Mouse (Mus musculus): ENCODE data around the gene Suclg2. TPM values are rescaled to one million over a fixed set of nuclear protein-coding genes. Genes with fewer than 3 reads are reported as not detected.

Suclg2 gene
- polyA plus RNA-seq, 1 experiment, result 1.0 TPM

GRCm38 (mm10) chr6:95719791-95720190 lies 1.2 kb upstream of the Suclg2 start:
- TF ChIP-seq GATA1 (IDR thresholded peaks at IDR 0.05; ENCODE audit: low read length) (no peak), TAL1 (IDR thresholded peaks at IDR 0.05; ENCODE audit: low read length) (no peak)
- Histone ChIP-seq H3K9me3 (ENCODE audit: control insufficient read depth, low read length) (no peaks in the 10 kb centered on the region), H3K36me3 (ENCODE audit: control insufficient read depth) (no peaks in the 10 kb centered on the region; the same call in 1 of the 2 replicates), H3K27me3 (ENCODE audit: control insufficient read depth) (no peaks in the 10 kb centered on the region), H3K4me1 (ENCODE audit: control insufficient read depth) (peaks cover 35% of the 10 kb centered on the region), H3K4me3 (replicated peaks) (no peak overlapping the region)

GRCm38 (mm10) chr6:95718969-95719333 lies 351 bp upstream of the Suclg2 start:
- TF ChIP-seq GATA1 (IDR thresholded peaks at IDR 0.05; ENCODE audit: low read length) (no peak), TAL1 (IDR thresholded peaks at IDR 0.05; ENCODE audit: low read length) (no peak)
- no peaks in the 10 kb centered on the region; the same call in 1 of the 2 replicates for H3K36me3 ChIP-seq (ENCODE audit: control insufficient read depth)

GRCm38 (mm10) chr6:95717071-95717470 lies 1.5 kb downstream of the Suclg2 start:
- TF ChIP-seq GATA1 (IDR thresholded peaks at IDR 0.05; ENCODE audit: low read length) (no peak), TAL1 (IDR thresholded peaks at IDR 0.05; ENCODE audit: low read length) (no peak)
- peaks cover 35% of the 10 kb centered on the region for H3K4me1 ChIP-seq (ENCODE audit: control insufficient read depth)
- H3K9me3 ChIP-seq (ENCODE audit: control insufficient read depth, low read length), result no peaks in the 10 kb centered on the region
- H3K4me3 ChIP-seq (replicated peaks), result no peak overlapping the region
- H3K27me3 ChIP-seq (ENCODE audit: control insufficient read depth), result no peaks in the 10 kb centered on the region
- H3K36me3 ChIP-seq (ENCODE audit: control insufficient read depth), result no peaks in the 10 kb centered on the region; the same call in 1 of the 2 replicates

More at GRCm38 (mm10) chr6:95718969-95719333, 351 bp upstream of the Suclg2 start:
- Histone ChIP-seq H3K27me3 (ENCODE audit: control insufficient read depth) (no peaks in the 10 kb centered on the region), H3K4me1 (ENCODE audit: control insufficient read depth) (peaks cover 35% of the 10 kb centered on the region), H3K4me3 (replicated peaks) (peak overlapping the region; percentile 90), H3K9me3 (ENCODE audit: control insufficient read depth, low read length) (no peaks in the 10 kb centered on the region)

GRCm38 (mm10) chr6:95716476-95716875 lies 2.1 kb downstream of the Suclg2 start:
- H3K4me3 ChIP-seq (replicated peaks), result no peak overlapping the region
- no peaks in the 10 kb centered on the region for H3K27me3 ChIP-seq (ENCODE audit: control insufficient read depth)
- peaks cover 35% of the 10 kb centered on the region for H3K4me1 ChIP-seq (ENCODE audit: control insufficient read depth)
- no peaks in the 10 kb centered on the region; the same call in 1 of the 2 replicates for H3K36me3 ChIP-seq (ENCODE audit: control insufficient read depth)
- TF ChIP-seq TAL1 (IDR thresholded peaks at IDR 0.05; ENCODE audit: low read length), result no peak
- no peak for TF ChIP-seq GATA1 (IDR thresholded peaks at IDR 0.05; ENCODE audit: low read length)
- H3K9me3 ChIP-seq (ENCODE audit: control insufficient read depth, low read length), result no peaks in the 10 kb centered on the region

- H3K4me3 ChIP-seq (replicated peaks), result no peak overlapping the region
- H3K4me1 ChIP-seq (ENCODE audit: control insufficient read depth), result peaks cover 17% of the 10 kb centered on the region
- TF ChIP-seq GATA1 (IDR thresholded peaks at IDR 0.05; ENCODE audit: low read length) (no peak), TAL1 (IDR thresholded peaks at IDR 0.05; ENCODE audit: low read length) (no peak)
- H3K27me3 ChIP-seq (ENCODE audit: control insufficient read depth), result no peaks in the 10 kb centered on the region
- no peaks in the 10 kb centered on the region; the same call in 1 of the 2 replicates for H3K36me3 ChIP-seq (ENCODE audit: control insufficient read depth)
- no peaks in the 10 kb centered on the region for H3K9me3 ChIP-seq (ENCODE audit: control insufficient read depth, low read length)
These were observed 5.4 kb downstream of the Suclg2 start for GRCm38 (mm10) chr6:95713245-95713644.

GRCm38 (mm10) chr6:95712081-95712480 lies 6.5 kb downstream of the Suclg2 start:
- H3K9me3 ChIP-seq (ENCODE audit: control insufficient read depth, low read length), result no peaks in the 10 kb centered on the region
- no peaks in the 10 kb centered on the region; the same call in 1 of the 2 replicates for H3K36me3 ChIP-seq (ENCODE audit: control insufficient read depth)
- TF ChIP-seq TAL1 (IDR thresholded peaks at IDR 0.05; ENCODE audit: low read length), result no peak
- TF ChIP-seq GATA1 (IDR thresholded peaks at IDR 0.05; ENCODE audit: low read length), result no peak
- peaks cover 9% of the 10 kb centered on the region for H3K4me1 ChIP-seq (ENCODE audit: control insufficient read depth)
- H3K27me3 ChIP-seq (ENCODE audit: control insufficient read depth), result no peaks in the 10 kb centered on the region
- no peak overlapping the region for H3K4me3 ChIP-seq (replicated peaks)

- no peaks in the 10 kb centered on the region for H3K9me3 ChIP-seq (ENCODE audit: control insufficient read depth, low read length)
- no peaks in the 10 kb centered on the region; the same call in 1 of the 2 replicates for H3K36me3 ChIP-seq (ENCODE audit: control insufficient read depth)
- H3K4me3 ChIP-seq (replicated peaks), result no peak overlapping the region
- TF ChIP-seq TAL1 (IDR thresholded peaks at IDR 0.05; ENCODE audit: low read length) (no peak), GATA1 (IDR thresholded peaks at IDR 0.05; ENCODE audit: low read length) (no peak)
- H3K4me1 ChIP-seq (ENCODE audit: control insufficient read depth), result peaks cover 5% of the 10 kb centered on the region
- no peaks in the 10 kb centered on the region for H3K27me3 ChIP-seq (ENCODE audit: control insufficient read depth)
These were observed 6.9 kb downstream of the Suclg2 start for GRCm38 (mm10) chr6:95711671-95712070.

GRCm38 (mm10) chr6:95710886-95711285 lies 7.7 kb downstream of the Suclg2 start:
- Histone ChIP-seq H3K36me3 (ENCODE audit: control insufficient read depth) (no peaks in the 10 kb centered on the region; the same call in 1 of the 2 replicates), H3K27me3 (ENCODE audit: control insufficient read depth) (no peaks in the 10 kb centered on the region), H3K4me3 (replicated peaks) (no peak overlapping the region), H3K9me3 (ENCODE audit: control insufficient read depth, low read length) (no peaks in the 10 kb centered on the region), H3K4me1 (ENCODE audit: control insufficient read depth) (peaks cover 1% of the 10 kb centered on the region)
- no peak for TF ChIP-seq GATA1 (IDR thresholded peaks at IDR 0.05; ENCODE audit: low read length)
- TF ChIP-seq TAL1 (IDR thresholded peaks at IDR 0.05; ENCODE audit: low read length), result no peak

GRCm38 (mm10) chr6:95709531-95709930 lies 9.1 kb downstream of the Suclg2 start:
- Histone ChIP-seq H3K4me1 (ENCODE audit: control insufficient read depth) (no peaks in the 10 kb centered on the region; the same call in none of the 2 replicates), H3K9me3 (ENCODE audit: control insufficient read depth, low read length) (no peaks in the 10 kb centered on the region), H3K27me3 (ENCODE audit: control insufficient read depth) (no peaks in the 10 kb centered on the region), H3K36me3 (ENCODE audit: control insufficient read depth) (no peaks in the 10 kb centered on the region; the same call in 1 of the 2 replicates), H3K4me3 (replicated peaks) (no peak overlapping the region)
- TF ChIP-seq TAL1 (IDR thresholded peaks at IDR 0.05; ENCODE audit: low read length) (no peak), GATA1 (IDR thresholded peaks at IDR 0.05; ENCODE audit: low read length) (no peak)

- no peaks in the 10 kb centered on the region for H3K9me3 ChIP-seq (ENCODE audit: control insufficient read depth, low read length)
- H3K27me3 ChIP-seq (ENCODE audit: control insufficient read depth), result no peaks in the 10 kb centered on the region
- TF ChIP-seq TAL1 (IDR thresholded peaks at IDR 0.05; ENCODE audit: low read length), result no peak
- no peak for TF ChIP-seq GATA1 (IDR thresholded peaks at IDR 0.05; ENCODE audit: low read length)
- no peaks in the 10 kb centered on the region; the same call in 1 of the 2 replicates for H3K36me3 ChIP-seq (ENCODE audit: control insufficient read depth)
- H3K4me1 ChIP-seq (ENCODE audit: control insufficient read depth), result no peaks in the 10 kb centered on the region; the same call in none of the 2 replicates
- no peak overlapping the region for H3K4me3 ChIP-seq (replicated peaks)
These were observed 9.5 kb downstream of the Suclg2 start for GRCm38 (mm10) chr6:95709106-95709505.

Data from erythroblast, embryonic 14.5 days (primary cell).